Mouse (Mus musculus): ENCODE results near the gene Ppil3.

GRCm38 (mm10) chr1:58465561-58465960, 20.3 kb upstream of the Ppil3 start:
- no peak for TF ChIP-seq CTCF (IDR thresholded peaks at IDR 0.05)
- TF ChIP-seq EP300 (IDR thresholded peaks at IDR 0.05): no peak

All from lung, postnatal 0 days (tissue).